Mouse (Mus musculus): ENCODE results near the gene Ms4a15.

GRCm38 (mm10) chr19:10980210-10980609, 12.8 kb downstream of the Ms4a15 start:
- no peak for TF ChIP-seq CTCF (IDR thresholded peaks at IDR 0.05; ENCODE audit: control insufficient read depth, insufficient read depth, low read length)
- TF ChIP-seq POLR2A (IDR thresholded peaks at IDR 0.05; ENCODE audit: borderline replicate concordance, control insufficient read depth, low read depth, low read length), result no peak

All from bone marrow, adult 2 months (tissue).